Mouse (Mus musculus): ENCODE data around the gene Chdh. TPM values are rescaled to one million over a fixed set of nuclear protein-coding genes. Genes with fewer than 3 reads are reported as not detected.
A peak's percentile ranks its signal among the peaks of the same experiment; 100 is the strongest.

Chdh gene
- polyA plus RNA-seq, 1 experiment = 2.2 TPM

DNA sequence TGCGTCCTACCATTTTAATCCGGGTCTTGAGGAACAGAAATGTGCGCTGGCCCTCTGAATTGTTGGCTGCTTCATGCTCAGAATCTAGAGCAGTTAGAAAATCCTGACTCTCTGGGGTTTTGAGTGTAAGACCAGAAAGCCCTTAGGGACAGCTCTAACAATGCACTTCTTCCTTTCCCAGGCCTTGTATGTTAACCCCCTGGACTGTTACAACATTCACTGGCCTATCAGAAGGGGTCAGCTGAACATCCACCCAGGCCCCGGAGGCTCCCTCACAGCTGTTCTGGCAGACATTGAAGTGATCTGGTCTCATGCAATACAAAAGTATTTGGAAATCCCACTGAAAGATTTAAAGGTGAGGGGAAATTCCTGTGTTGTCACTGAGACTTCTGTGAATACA, 22.7 kb upstream of the Chdh start:
- Histone ChIP-seq H3K4me1 (ENCODE audit: control insufficient read depth, insufficient read depth, low read length) (no peaks in the 10 kb centered on the region; the same call in 1 of the 2 replicates), H3K4me3 (ENCODE audit: insufficient read depth, low read length) (no peak overlapping the region), H3K27ac (ENCODE audit: insufficient read depth, low read length) (no peak overlapping the region)
- no peak for TF ChIP-seq POLR2A (IDR thresholded peaks at IDR 0.05; ENCODE audit: extremely low read depth, insufficient read depth, low read length)
- no peak for TF ChIP-seq CTCF (IDR thresholded peaks at IDR 0.05; ENCODE audit: extremely low read depth, insufficient read depth, low read length)

DNA sequence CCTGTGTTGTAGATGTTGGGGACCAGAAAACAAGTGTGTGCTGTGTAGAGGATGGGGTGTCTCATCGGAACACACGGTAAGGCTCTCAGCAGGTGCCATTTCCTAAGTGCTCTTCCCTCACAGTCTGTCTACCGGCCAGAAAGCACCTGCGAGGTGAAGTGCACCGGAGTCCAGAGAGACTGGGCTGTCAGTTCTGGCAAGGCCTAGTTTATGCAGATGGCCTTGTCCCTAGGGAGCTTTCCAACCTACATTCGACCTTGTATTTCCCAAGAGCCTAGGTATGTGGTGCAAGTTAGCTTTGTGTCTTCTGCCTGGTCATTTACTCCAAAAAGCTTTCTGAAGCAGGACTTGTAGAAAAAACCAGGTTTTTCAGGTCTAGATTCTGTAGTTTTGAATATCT, 21.5 kb upstream of the Chdh start:
- TF ChIP-seq CTCF (IDR thresholded peaks at IDR 0.05; ENCODE audit: extremely low read depth, insufficient read depth, low read length) (no peak), POLR2A (IDR thresholded peaks at IDR 0.05; ENCODE audit: extremely low read depth, insufficient read depth, low read length) (no peak)
- Histone ChIP-seq H3K27ac (ENCODE audit: insufficient read depth, low read length) (no peak overlapping the region), H3K4me3 (ENCODE audit: insufficient read depth, low read length) (no peak overlapping the region), H3K4me1 (ENCODE audit: control insufficient read depth, insufficient read depth, low read length) (no peaks in the 10 kb centered on the region; the same call in 1 of the 2 replicates)

DNA sequence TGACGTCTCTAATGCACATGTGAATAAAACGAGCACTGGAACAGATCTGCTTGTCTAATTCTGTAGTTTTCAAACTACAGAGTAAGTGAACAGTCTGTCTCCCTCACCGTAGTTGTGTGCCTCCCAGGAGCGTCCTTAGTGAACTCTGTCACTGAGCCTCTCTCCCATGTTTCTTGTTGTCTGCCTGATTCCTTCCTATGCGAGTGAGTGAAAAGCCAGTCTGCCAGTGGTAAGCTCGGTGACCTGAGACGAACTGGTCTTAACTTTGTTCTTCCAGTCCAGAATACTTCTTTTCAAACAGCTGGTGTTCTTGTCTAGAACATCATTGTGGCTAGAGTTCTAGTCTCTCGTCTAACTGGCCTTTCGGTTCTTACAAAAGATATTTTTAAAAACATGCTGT, 21.1 kb upstream of the Chdh start:
- no peak for TF ChIP-seq CTCF (IDR thresholded peaks at IDR 0.05; ENCODE audit: extremely low read depth, insufficient read depth, low read length)
- TF ChIP-seq POLR2A (IDR thresholded peaks at IDR 0.05; ENCODE audit: extremely low read depth, insufficient read depth, low read length) = no peak
- H3K4me1 ChIP-seq (ENCODE audit: control insufficient read depth, insufficient read depth, low read length) = no peaks in the 10 kb centered on the region; the same call in 1 of the 2 replicates
- no peak overlapping the region for H3K4me3 ChIP-seq (ENCODE audit: insufficient read depth, low read length)
- no peak overlapping the region for H3K27ac ChIP-seq (ENCODE audit: insufficient read depth, low read length)

DNA sequence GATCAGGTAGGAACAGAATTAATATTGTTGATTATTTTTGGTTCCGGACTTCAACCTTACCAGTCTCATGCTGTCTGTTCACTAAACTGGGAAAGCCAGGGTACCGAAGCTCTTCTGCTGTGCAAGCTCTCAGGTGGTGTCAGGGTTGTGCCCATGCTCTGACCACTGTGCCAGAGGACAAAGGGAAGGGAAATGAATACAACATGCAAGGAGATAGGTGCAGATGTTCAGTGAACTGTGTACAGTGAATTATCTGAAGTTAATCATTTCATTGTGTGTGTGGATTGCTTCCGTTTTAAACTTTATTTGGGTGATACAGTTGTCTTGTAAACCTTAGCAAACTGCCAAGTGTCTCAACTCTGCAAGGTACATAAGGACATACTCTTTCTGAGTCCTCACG, 20.5 kb upstream of the Chdh start:
- TF ChIP-seq POLR2A (IDR thresholded peaks at IDR 0.05; ENCODE audit: extremely low read depth, insufficient read depth, low read length) (no peak), CTCF (IDR thresholded peaks at IDR 0.05; ENCODE audit: extremely low read depth, insufficient read depth, low read length) (no peak)
- H3K27ac ChIP-seq (ENCODE audit: insufficient read depth, low read length) = no peak overlapping the region
- H3K4me3 ChIP-seq (ENCODE audit: insufficient read depth, low read length) = no peak overlapping the region
- H3K4me1 ChIP-seq (ENCODE audit: control insufficient read depth, insufficient read depth, low read length) = no peaks in the 10 kb centered on the region; the same call in 1 of the 2 replicates

DNA sequence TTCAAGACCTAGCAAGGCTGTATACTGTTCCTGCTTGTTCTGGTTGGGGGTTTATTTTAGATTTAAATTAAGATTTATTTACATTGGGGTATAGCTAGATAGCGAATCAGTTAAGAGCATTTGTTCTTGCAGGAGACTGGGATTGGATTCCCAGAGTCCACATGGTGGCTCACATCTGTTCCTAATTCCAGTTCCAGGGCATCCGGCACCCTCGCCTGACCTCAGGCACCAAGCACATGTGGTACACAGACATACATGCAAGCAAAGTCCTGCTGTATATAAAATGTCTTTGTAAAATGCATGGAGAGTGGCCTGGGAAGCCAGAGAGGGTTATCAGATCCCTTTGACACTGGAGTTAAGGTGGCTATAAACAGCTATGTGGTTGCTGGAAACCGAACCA, 13.8 kb upstream of the Chdh start:
- TF ChIP-seq POLR2A (IDR thresholded peaks at IDR 0.05; ENCODE audit: extremely low read depth, insufficient read depth, low read length) (no peak), CTCF (IDR thresholded peaks at IDR 0.05; ENCODE audit: extremely low read depth, insufficient read depth, low read length) (no peak)
- H3K27ac ChIP-seq (ENCODE audit: insufficient read depth, low read length) = no peak overlapping the region
- H3K4me1 ChIP-seq (ENCODE audit: control insufficient read depth, insufficient read depth, low read length) = peaks cover 2% of the 10 kb centered on the region; the same call in 1 of the 2 replicates
- H3K4me3 ChIP-seq (ENCODE audit: insufficient read depth, low read length) = no peak overlapping the region

DNA sequence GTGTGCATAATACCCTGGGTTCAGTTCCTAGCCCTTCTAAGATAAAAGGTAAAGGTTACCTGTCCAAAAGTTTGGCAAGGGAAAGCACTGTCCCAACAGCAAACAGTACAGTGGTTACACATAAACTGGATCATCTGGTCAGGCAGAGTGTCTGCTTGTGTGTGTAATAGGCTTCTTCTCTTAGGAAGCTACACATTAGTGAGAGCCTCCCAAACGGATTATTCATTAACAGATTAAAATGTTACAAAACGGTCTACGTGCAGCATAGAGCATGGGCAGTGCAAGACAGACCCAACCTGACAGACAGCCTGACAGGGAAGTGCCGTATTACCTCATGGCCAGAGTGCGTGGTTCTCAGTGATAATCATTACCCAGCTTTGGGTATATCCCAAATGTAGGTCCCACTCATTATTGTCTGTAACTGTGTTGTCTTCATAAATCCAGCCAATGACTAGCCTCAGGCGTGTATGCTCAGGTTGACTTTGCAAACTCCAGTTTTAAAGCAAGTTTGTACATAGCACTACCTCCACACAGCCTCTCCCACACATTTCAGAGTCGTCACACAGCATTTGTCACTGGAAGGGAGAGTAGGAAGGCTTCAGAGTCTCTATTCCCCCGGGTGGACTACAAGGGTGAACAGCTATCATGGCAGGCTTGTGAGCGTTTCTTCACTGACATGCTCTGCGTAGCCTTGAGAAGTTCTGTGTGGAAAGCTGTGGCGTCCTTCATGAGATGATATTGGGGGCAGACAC, 12.6 kb upstream of the Chdh start:
- Histone ChIP-seq H3K4me3 (ENCODE audit: insufficient read depth, low read length) (no peak overlapping the region), H3K4me1 (ENCODE audit: control insufficient read depth, insufficient read depth, low read length) (peaks cover 2% of the 10 kb centered on the region; the same call in 1 of the 2 replicates), H3K27ac (ENCODE audit: insufficient read depth, low read length) (no peak overlapping the region)
- TF ChIP-seq CTCF (IDR thresholded peaks at IDR 0.05; ENCODE audit: extremely low read depth, insufficient read depth, low read length) = no peak
- no peak for TF ChIP-seq POLR2A (IDR thresholded peaks at IDR 0.05; ENCODE audit: extremely low read depth, insufficient read depth, low read length)

DNA sequence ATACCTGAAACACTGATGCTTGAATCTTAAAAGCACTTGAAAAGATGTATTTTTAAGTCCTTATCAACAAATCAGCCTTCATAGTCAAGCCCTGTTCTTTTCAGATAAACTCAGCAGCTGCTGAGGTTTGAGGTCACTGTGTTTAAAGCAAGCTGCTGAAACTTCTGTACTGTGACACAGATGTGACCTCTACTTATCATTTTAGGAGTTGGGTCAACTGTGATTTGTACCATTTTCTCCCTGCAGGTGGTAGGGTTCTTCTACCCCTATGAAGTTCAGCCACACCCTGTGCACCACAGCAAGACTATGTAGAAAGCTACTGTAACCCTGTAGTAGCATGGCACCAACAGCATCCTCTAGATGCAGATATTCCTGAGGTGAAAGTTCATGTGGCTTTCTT, 11.5 kb upstream of the Chdh start:
- peaks cover 2% of the 10 kb centered on the region; the same call in 1 of the 2 replicates for H3K4me1 ChIP-seq (ENCODE audit: control insufficient read depth, insufficient read depth, low read length)
- no peak overlapping the region for H3K4me3 ChIP-seq (ENCODE audit: insufficient read depth, low read length)
- TF ChIP-seq POLR2A (IDR thresholded peaks at IDR 0.05; ENCODE audit: extremely low read depth, insufficient read depth, low read length) (no peak), CTCF (IDR thresholded peaks at IDR 0.05; ENCODE audit: extremely low read depth, insufficient read depth, low read length) (no peak)
- no peak overlapping the region for H3K27ac ChIP-seq (ENCODE audit: insufficient read depth, low read length)

DNA sequence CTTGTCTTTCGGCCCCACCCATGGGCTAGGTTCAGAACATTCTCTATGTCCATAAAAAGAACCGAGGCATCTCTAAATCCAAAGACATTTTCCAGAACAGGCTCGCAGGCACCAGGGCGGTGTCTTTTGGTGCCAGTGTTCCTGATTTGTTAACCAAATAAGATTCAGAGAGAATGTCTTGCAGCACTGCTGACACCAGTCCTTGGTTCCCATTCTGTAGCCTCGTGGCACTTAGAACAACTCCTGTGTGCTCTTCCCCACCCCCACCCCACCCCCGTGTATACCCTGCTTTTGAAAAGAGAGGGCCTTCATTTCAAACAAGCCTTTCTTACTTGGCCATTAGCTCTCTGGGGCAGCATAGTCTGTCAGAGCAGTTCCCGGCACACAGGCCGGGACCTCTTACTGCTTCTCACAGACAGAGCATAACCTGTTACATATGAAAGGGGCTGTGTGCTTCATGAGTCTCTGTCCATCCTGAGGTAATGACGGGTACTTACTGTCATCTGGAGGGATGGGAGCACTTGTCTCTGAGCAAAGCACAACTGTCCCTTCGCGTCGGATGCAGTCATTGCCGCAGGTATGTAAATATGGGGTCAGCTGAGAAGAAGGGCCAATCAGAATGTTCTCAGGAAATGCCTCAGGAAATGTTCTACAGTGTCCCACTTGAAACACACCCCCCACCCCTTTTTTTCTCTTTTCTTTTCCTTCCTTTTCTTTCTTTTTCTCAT, 9.9 kb upstream of the Chdh start:
- peaks cover 2% of the 10 kb centered on the region; the same call in 1 of the 2 replicates for H3K4me1 ChIP-seq (ENCODE audit: control insufficient read depth, insufficient read depth, low read length)
- no peak overlapping the region for H3K27ac ChIP-seq (ENCODE audit: insufficient read depth, low read length)
- TF ChIP-seq CTCF (IDR thresholded peaks at IDR 0.05; ENCODE audit: extremely low read depth, insufficient read depth, low read length) = no peak
- peak; percentile 43; the same call in 1 of the 2 replicates for TF ChIP-seq POLR2A (IDR thresholded peaks at IDR 0.05; ENCODE audit: extremely low read depth, insufficient read depth, low read length)
- no peak overlapping the region for H3K4me3 ChIP-seq (ENCODE audit: insufficient read depth, low read length)

DNA sequence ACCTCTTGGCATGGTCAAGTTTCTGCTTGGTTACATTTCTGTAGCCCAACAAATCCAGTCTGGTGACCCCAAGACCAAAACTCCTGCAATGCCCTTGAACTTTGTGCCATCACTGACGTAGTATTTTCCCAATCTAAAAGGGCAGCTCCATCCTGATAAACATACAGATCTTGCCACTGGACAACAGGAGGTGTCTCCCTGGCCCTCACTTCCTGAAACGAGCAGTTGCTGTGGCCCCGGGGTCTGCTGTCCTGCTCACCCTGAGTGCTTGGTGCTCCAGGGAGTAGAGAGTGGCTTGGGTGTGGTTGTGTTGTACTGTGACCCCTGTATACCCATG, 9.4 kb upstream of the Chdh start:
- H3K4me3 ChIP-seq (ENCODE audit: insufficient read depth, low read length) = no peak overlapping the region
- no peak for TF ChIP-seq CTCF (IDR thresholded peaks at IDR 0.05; ENCODE audit: extremely low read depth, insufficient read depth, low read length)
- no peak for TF ChIP-seq POLR2A (IDR thresholded peaks at IDR 0.05; ENCODE audit: extremely low read depth, insufficient read depth, low read length)
- no peak overlapping the region for H3K27ac ChIP-seq (ENCODE audit: insufficient read depth, low read length)
- peaks cover 2% of the 10 kb centered on the region; the same call in 1 of the 2 replicates for H3K4me1 ChIP-seq (ENCODE audit: control insufficient read depth, insufficient read depth, low read length)
